Mouse (Mus musculus) MEL (cell line): ENCODE results near the gene Fnd3c2. TPM values are rescaled to one million over a fixed set of nuclear protein-coding genes. Genes with fewer than 3 reads are reported as not detected.
"Not testable (repeated sequence)": the region's sequence is repeated elsewhere in the genome, so short reads cannot be mapped to it uniquely, and the experiment has no call there.

Source experiments
- DNase-seq: peaks from one replicate; pipeline ENCODE4 v3.0.0; 2011; ENCODE audit warnings: low read depth, low spot score
- H3K27ac ChIP-seq: 2 replicates; pipeline ENCODE4 v1.5.1; 2012; ENCODE audit warnings: low read depth, mild to moderate bottlenecking, control low read depth, low read length, moderate library complexity; ENCODE audit not compliant: control insufficient read depth
- H3K27me3 ChIP-seq, 2 experiments: fragments of 150-350 bp in 1 of 2; sonication (generic) in 1 of 2; 2 replicates each; pipeline ENCODE4 v1.6.1; 2012; ENCODE audit warnings: low read length in 2 of 2, mild to moderate bottlenecking in 2 of 2, improper control_type of control experiment in 1 of 2, moderate library complexity in 1 of 2; ENCODE audit not compliant: insufficient read depth in 2 of 2, control insufficient read depth in 1 of 2
- H3K36me3 ChIP-seq, 2 experiments: 2 replicates each; pipeline ENCODE4 v1.6.1; 2012 to 2014; ENCODE audit warnings: low read length in 2 of 2, improper control_type of control experiment in 1 of 2, inconsistent platforms in 1 of 2, mild to moderate bottlenecking in 1 of 2; ENCODE audit not compliant: insufficient read depth in 2 of 2, control insufficient read depth in 1 of 2
- H3K4me1 ChIP-seq, 2 experiments: fragments of 150-350 bp in 1 of 2; sonication (generic) in 1 of 2; 2 replicates each; pipeline ENCODE4 v1.6.1; 2012; ENCODE audit warnings: low read length in 2 of 2, improper control_type of control experiment in 1 of 2, mild to moderate bottlenecking in 1 of 2; ENCODE audit not compliant: insufficient read depth in 2 of 2, control insufficient read depth in 1 of 2
- H3K4me3 ChIP-seq, 2 experiments: fragments of 150-350 bp in 1 of 2; sonication (generic) in 1 of 2; 2 replicates each; pipeline ENCODE4 v1.5.1; 2012; ENCODE audit warnings: low read depth in 2 of 2, low read length in 2 of 2, mild to moderate bottlenecking in 2 of 2, moderate library complexity in 2 of 2, control low read depth in 1 of 2, improper control_type of control experiment in 1 of 2; ENCODE audit not compliant: control insufficient read depth in 1 of 2, insufficient read depth in 1 of 2
- H3K79me2 ChIP-seq: 2 replicates; pipeline ENCODE4 v1.6.1; 2012; ENCODE audit warnings: mild to moderate bottlenecking, low read length, moderate library complexity; ENCODE audit not compliant: control insufficient read depth, poor library complexity, insufficient read depth
- H3K9ac ChIP-seq: 2 replicates; pipeline ENCODE4 v1.6.1; 2012; ENCODE audit warnings: low read depth, mild to moderate bottlenecking, control low read depth, low read length, moderate library complexity; ENCODE audit not compliant: control insufficient read depth, poor library complexity, severe bottlenecking
- H3K9me3 ChIP-seq: fragments of 150-350 bp; sonication (generic); replicated peaks from 2 replicates; pipeline ENCODE4 v1.6.1; 2012; ENCODE audit warnings: mild to moderate bottlenecking, low read length, improper control_type of control experiment, moderate library complexity; ENCODE audit not compliant: insufficient read depth
- CTCF ChIP-seq, 3 experiments: IDR thresholded peaks in 2 of 3; conservative IDR thresholded peaks in 1 of 3; 2 replicates each; pipeline ENCODE4 v1.5.1; 2011 to 2012; ENCODE audit warnings: low read length in 3 of 3, low read depth in 2 of 3, mild to moderate bottlenecking in 2 of 3, improper control_type of control experiment in 1 of 3, inconsistent platforms in 1 of 3, mixed read lengths in 1 of 3, moderate library complexity in 1 of 3; ENCODE audit not compliant: control insufficient read depth in 1 of 3, insufficient read depth in 1 of 3, poor library complexity in 1 of 3, severe bottlenecking in 1 of 3
- MAFK ChIP-seq: IDR thresholded peaks from 2 replicates; pipeline ENCODE4 v1.6.1; 2011; ENCODE audit warnings: low read depth, mild to moderate bottlenecking, low read length, improper control_type of control experiment, borderline replicate concordance
- MXI1 ChIP-seq: IDR thresholded peaks from 2 replicates; pipeline ENCODE4 v1.6.1; 2011; ENCODE audit warnings: mild to moderate bottlenecking, low read depth, low read length, improper control_type of control experiment
- POLR2A ChIP-seq, 2 experiments: IDR thresholded peaks; 2 replicates each; pipeline ENCODE4 v1.6.1; 2011 to 2012; ENCODE audit warnings: low read length in 2 of 2, mild to moderate bottlenecking in 2 of 2, control low read depth in 1 of 2, improper control_type of control experiment in 1 of 2, low read depth in 1 of 2, moderate library complexity in 1 of 2; ENCODE audit not compliant: control insufficient read depth in 1 of 2, insufficient read depth in 1 of 2, poor library complexity in 1 of 2
- ZKSCAN1 ChIP-seq: IDR thresholded peaks from 2 replicates; pipeline ENCODE4 v1.6.1; 2012; ENCODE audit warnings: low read depth, mild to moderate bottlenecking, inconsistent platforms, low read length, improper control_type of control experiment, moderate library complexity
- polyA plus RNA-seq, 2 experiments: library from polyadenylated mRNA; stranded (reverse) in 1 of 2; unstranded in 1 of 2; fragments of >175 nt in 1 of 2; fragments of >200 nt in 1 of 2; gene quantifications; 2 replicates each; pipeline versions ENCODE4 v1.2.1 to v1.2.4; 2012; ENCODE audit warnings: low replicate concordance in 2 of 2, low read depth in 1 of 2; ENCODE audit not compliant: insufficient read length in 2 of 2, insufficient read depth in 1 of 2, missing spikeins in 1 of 2
- total RNA-seq: library from RNA; depleted of rRNA; stranded (reverse); fragments of 300-350 nt; gene quantifications from 2 replicates; pipeline ENCODE4 v1.2.3, GENCODE M21; 2012

The Fnd3c2 gene
- total and polyA plus RNA-seq, 3 experiments: not detected

- Histone ChIP-seq H3K9ac (no peak overlapping the region), H3K27me3 (no peaks in the 10 kb centered on the region), H3K36me3 (no peaks in the 10 kb centered on the region; a peak in 1 of 4 replicates)
Observed at GRCm38 (mm10) chrX:106209100-106209499, 46.1 kb downstream of the Fnd3c2 start.

GRCm38 (mm10) chrX:106198904-106199303 is 56.3 kb downstream of the Fnd3c2 start:
- no peaks in the 10 kb centered on the region for H3K27me3 ChIP-seq
- no peaks in the 10 kb centered on the region for H3K4me1 ChIP-seq
- H3K9me3 ChIP-seq: no peaks in the 10 kb centered on the region
- no peak overlapping the region for H3K4me3 ChIP-seq
- no peak overlapping the region for H3K9ac ChIP-seq
- no peak overlapping the region for H3K27ac ChIP-seq
- H3K79me2 ChIP-seq: no peaks in the 10 kb centered on the region; the same call in 1 of the 2 replicates
- DNase-seq: no peak
- H3K36me3 ChIP-seq: peaks cover 0 to 32% of the 10 kb centered on the region in 2 experiments; a peak in 3 of 4 replicates
- TF ChIP-seq MXI1 (no peak), CTCF (IDR thresholded peaks at IDR 0.05 in 2 of 3, conservative IDR thresholded peaks at IDR 0.05 in 1 of 3; ENCODE audit: control insufficient read depth in 1 of 3, insufficient read depth in 1 of 3, low read depth in 2 of 3, low read length in 3 of 3, poor library complexity in 1 of 3, severe bottlenecking in 1 of 3) (peak in 2 of 3 experiments; percentile 19 to 28; a peak in 3 of 6 replicates)

More at GRCm38 (mm10) chrX:106209100-106209499, 46.1 kb downstream of the Fnd3c2 start:
- H3K4me1 ChIP-seq: no peaks in the 10 kb centered on the region
- no peak overlapping the region for H3K4me3 ChIP-seq
- H3K9me3 ChIP-seq: no peaks in the 10 kb centered on the region
- H3K27ac ChIP-seq: no peak overlapping the region
- no peak for DNase-seq
- no peaks in the 10 kb centered on the region for H3K79me2 ChIP-seq
- TF ChIP-seq MAFK: peak; percentile 78; the same call in 1 of the 2 replicates
- TF ChIP-seq MXI1: no peak
- no peak for TF ChIP-seq ZKSCAN1

GRCm38 (mm10) chrX:106197308-106197707 is 57.9 kb downstream of the Fnd3c2 start:
- H3K27ac ChIP-seq: no peak overlapping the region
- H3K4me3 ChIP-seq: no peak overlapping the region
- H3K79me2 ChIP-seq: peaks cover 7% of the 10 kb centered on the region; the same call in 1 of the 2 replicates
- H3K27me3 ChIP-seq: no peaks in the 10 kb centered on the region
- no peaks in the 10 kb centered on the region for H3K9me3 ChIP-seq
- H3K9ac ChIP-seq: no peak overlapping the region
- no peak for TF ChIP-seq POLR2A (IDR thresholded peaks at IDR 0.05; ENCODE audit: control insufficient read depth in 1 of 2, insufficient read depth in 1 of 2, low read depth in 1 of 2, low read length in 2 of 2, poor library complexity in 1 of 2)
- TF ChIP-seq CTCF (IDR thresholded peaks at IDR 0.05 in 2 of 3, conservative IDR thresholded peaks at IDR 0.05 in 1 of 3; ENCODE audit: control insufficient read depth in 1 of 3, insufficient read depth in 1 of 3, low read depth in 2 of 3, low read length in 3 of 3, poor library complexity in 1 of 3, severe bottlenecking in 1 of 3): peak; percentile 37 to 51 (median 38)
- peak; percentile 42 for DNase-seq
- H3K4me1 ChIP-seq: no peaks in the 10 kb centered on the region; a peak in 1 of 4 replicates
- H3K36me3 ChIP-seq: peaks cover 0 to 35% of the 10 kb centered on the region in 2 experiments; a peak in 3 of 4 replicates

- H3K36me3 ChIP-seq: peaks cover 19 to 31% of the 10 kb centered on the region in 2 experiments
- H3K9ac ChIP-seq, H3K9me3 ChIP-seq, H3K4me3 ChIP-seq, DNase-seq, H3K27ac ChIP-seq, H3K27me3 ChIP-seq, H3K4me1 ChIP-seq: not testable (repeated sequence)
- H3K79me2 ChIP-seq: peaks cover 27% of the 10 kb centered on the region
Observed at GRCm38 (mm10) chrX:106194361-106194760, 60.8 kb downstream of the Fnd3c2 start.
